Mouse (Mus musculus) effector memory CD4-positive, alpha-beta T cell, adult 7 months (primary cell): ENCODE data around the gene Krt35. TPM values are rescaled to one million over a fixed set of nuclear protein-coding genes. Genes with fewer than 3 reads are reported as not detected.

ENCODE experiments used
- polyA plus RNA-seq: library from polyadenylated mRNA; unstranded; fragments of 100-300 nt; shearing (Covaris generic); gene quantifications from one replicate; pipeline ENCODE4 v1.2.1, GENCODE M21; 2017

Krt35 gene
- polyA plus RNA-seq: not detected

GRCm38 (mm10) chr11:100096141-100096540 is at the start of gene Krt35:
Gene Krt35 (minus strand): TSS chr11:100096241.

GRCm38 (mm10) chr11:100135731-100136130 is 39.7 kb upstream of the Krt35 start, which contains the start of gene Krt15:
Gene Krt15 (minus strand): TSS chr11:100135928.

GRCm38 (mm10) chr11:100121466-100121865 is 25.4 kb upstream of the Krt35 start, which contains the start of gene Krt13:
Gene Krt13 (minus strand): TSS chr11:100121566.

GRCm38 (mm10) chr11:100105576-100106122 is 9.6 kb upstream of the Krt35 start, which contains the start of gene Krt36:
Gene Krt36 (minus strand): TSS chr11:100105626.

GRCm38 (mm10) chr11:100087861-100088260 is 8.2 kb downstream of the Krt35 start, which contains the start of gene Krt32:
Gene Krt32 (minus strand): TSS chr11:100088226.

GRCm38 (mm10) chr11:100050451-100050850 is 45.6 kb downstream of the Krt35 start, which contains the start of gene Krt31:
Gene Krt31 (minus strand): TSS chr11:100050551.

Other genes with a start within 250 kb of the Krt35 start
- not detected for gene Krtap4-16, start 244.6 kb downstream of the Krt35 start, polyA plus RNA-seq
- not detected for gene Gm11568, start 238.3 kb downstream of the Krt35 start, polyA plus RNA-seq
- gene Gm11559, start 231.8 kb downstream of the Krt35 start, polyA plus RNA-seq: not detected
- gene Krtap9-1, start 222.9 kb downstream of the Krt35 start, polyA plus RNA-seq: not detected
- not detected for gene Gm11567, start 217.1 kb downstream of the Krt35 start, polyA plus RNA-seq
- not detected for gene Krtap31-1, start 188.3 kb downstream of the Krt35 start, polyA plus RNA-seq
- not detected for gene Gm11565, start 181.5 kb downstream of the Krt35 start, polyA plus RNA-seq
- not detected for gene Krtap31-2, start 159.9 kb downstream of the Krt35 start, polyA plus RNA-seq
- gene Krtap9-5, start 147.8 kb downstream of the Krt35 start, polyA plus RNA-seq: 0.60 TPM
- gene Krtap29-1, start 117.2 kb downstream of the Krt35 start, polyA plus RNA-seq: not detected
- not detected for gene Krtap16-1, start 109.6 kb downstream of the Krt35 start, polyA plus RNA-seq
- gene Krtap17-1, start 102.2 kb downstream of the Krt35 start, polyA plus RNA-seq: not detected
- not detected for gene Krt33a, start 80.0 kb downstream of the Krt35 start, polyA plus RNA-seq
- not detected for gene Krt33b, start 66.4 kb downstream of the Krt35 start, polyA plus RNA-seq
- gene Krt34, start 54.7 kb downstream of the Krt35 start, polyA plus RNA-seq: 0.32 TPM
- gene Krt31, start 45.7 kb downstream of the Krt35 start, polyA plus RNA-seq: not detected
- not detected for gene Krt32, start 8.0 kb downstream of the Krt35 start, polyA plus RNA-seq
- gene Krt36, start 9.4 kb upstream of the Krt35 start, polyA plus RNA-seq: not detected
- gene Krt13, start 25.3 kb upstream of the Krt35 start, polyA plus RNA-seq: not detected
- gene Krt15, start 39.7 kb upstream of the Krt35 start, polyA plus RNA-seq: not detected
- 0.74 TPM for gene Krt19, start 52.4 kb upstream of the Krt35 start, polyA plus RNA-seq
- gene Krt9, start 97.0 kb upstream of the Krt35 start, polyA plus RNA-seq: not detected
- gene Krt14, start 111.3 kb upstream of the Krt35 start, polyA plus RNA-seq: not detected
- gene Krt16, start 152.7 kb upstream of the Krt35 start, polyA plus RNA-seq: 0.40 TPM
- not detected for gene Krt17, start 164.8 kb upstream of the Krt35 start, polyA plus RNA-seq
- not detected for gene Krt42, start 173.6 kb upstream of the Krt35 start, polyA plus RNA-seq
- 4,724 TPM for gene Eif1, start 223.6 kb upstream of the Krt35 start, polyA plus RNA-seq
- gene Gast, start 238.2 kb upstream of the Krt35 start, polyA plus RNA-seq: not detected